Mouse (Mus musculus): ENCODE measurements at regions not wholly inside any gene's neighbourhood (a gene's known extent, or its start where the extent isn't known, plus 50 kb on each side); places are given as distances from the start of the nearest gene placed in this dataset.

DNA sequence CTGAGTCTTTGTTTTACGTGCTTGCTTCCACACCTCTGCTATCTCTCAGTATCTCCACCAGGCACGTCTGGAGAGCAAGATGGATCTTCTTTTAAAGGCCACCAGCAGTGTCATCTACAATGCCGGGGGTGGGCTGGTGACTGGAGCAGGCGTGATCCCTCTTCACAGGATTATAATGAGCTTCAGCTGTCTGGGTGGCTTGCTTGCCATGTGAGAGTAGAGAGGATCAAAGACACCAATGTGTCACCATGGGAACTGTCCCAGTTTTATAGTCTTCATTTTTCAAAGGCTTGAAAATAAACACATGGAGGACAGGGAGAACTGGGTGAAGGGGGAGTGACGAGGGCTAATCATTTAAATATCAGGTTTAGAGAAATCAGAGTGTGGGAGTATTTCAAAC lies 131.6 kb upstream of the Klf4 start:
- Histone ChIP-seq H3K9ac (ENCODE audit: low read length) (no peak overlapping the region), H3K4me3 (ENCODE audit: low read depth, low read length) (no peak overlapping the region), H3K27me3 (ENCODE audit: control insufficient read depth, insufficient read depth, low read length) (no peaks in the 10 kb centered on the region), H3K4me1 (ENCODE audit: control insufficient read depth, insufficient read depth, low read length) (no peaks in the 10 kb centered on the region), H3K9me3 (ENCODE audit: control insufficient read depth, low read length) (no peaks in the 10 kb centered on the region), H3K27ac (ENCODE audit: low read depth, low read length) (no peak overlapping the region), H3K36me3 (ENCODE audit: control insufficient read depth, insufficient read depth, low read length) (no peaks in the 10 kb centered on the region), H3K4me2 (ENCODE audit: low read depth) (no peak overlapping the region)
- DNase-seq (ENCODE audit: low spot score) = no peak
- WGBS = 24% methylated on average over 5 of the region's 5 CpGs
- no peak for ATAC-seq (ENCODE audit: insufficient read depth, low FRiP score, low TSS enrichment)

DNA sequence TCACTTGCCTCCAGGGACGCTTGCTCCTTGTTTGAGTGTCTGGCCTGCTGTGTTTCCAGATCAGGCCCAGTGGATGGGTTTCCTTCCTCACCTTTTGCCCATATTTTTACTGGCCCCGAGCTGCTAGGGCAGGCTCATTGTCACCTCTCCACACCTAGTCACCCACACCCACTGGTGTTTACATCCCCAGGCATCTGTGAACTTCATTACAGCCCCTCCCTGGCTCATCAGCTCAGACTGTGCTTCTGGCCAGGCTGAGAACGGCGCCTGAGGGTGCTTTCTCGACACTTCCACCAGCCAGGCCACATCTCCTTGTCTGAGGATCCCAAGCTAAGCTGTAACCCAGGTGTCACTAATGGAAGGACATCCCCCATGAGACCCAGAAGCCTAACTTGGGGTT lies 129.8 kb upstream of the Klf4 start:
- ATAC-seq (ENCODE audit: insufficient read depth, low FRiP score, low TSS enrichment) = no peak
- H3K9ac ChIP-seq (ENCODE audit: low read length) = no peak overlapping the region
- H3K36me3 ChIP-seq (ENCODE audit: control insufficient read depth, insufficient read depth, low read length) = no peaks in the 10 kb centered on the region
- WGBS = 60% methylated on average over 5 of the region's 5 CpGs
- H3K4me1 ChIP-seq (ENCODE audit: control insufficient read depth, insufficient read depth, low read length) = no peaks in the 10 kb centered on the region
- H3K4me2 ChIP-seq (ENCODE audit: low read depth) = no peak overlapping the region
- no peaks in the 10 kb centered on the region for H3K27me3 ChIP-seq (ENCODE audit: control insufficient read depth, insufficient read depth, low read length)
- DNase-seq (ENCODE audit: low spot score) = no peak
- H3K9me3 ChIP-seq (ENCODE audit: control insufficient read depth, low read length) = no peaks in the 10 kb centered on the region
- no peak overlapping the region for H3K27ac ChIP-seq (ENCODE audit: low read depth, low read length)
- H3K4me3 ChIP-seq (ENCODE audit: low read depth, low read length) = no peak overlapping the region

DNA sequence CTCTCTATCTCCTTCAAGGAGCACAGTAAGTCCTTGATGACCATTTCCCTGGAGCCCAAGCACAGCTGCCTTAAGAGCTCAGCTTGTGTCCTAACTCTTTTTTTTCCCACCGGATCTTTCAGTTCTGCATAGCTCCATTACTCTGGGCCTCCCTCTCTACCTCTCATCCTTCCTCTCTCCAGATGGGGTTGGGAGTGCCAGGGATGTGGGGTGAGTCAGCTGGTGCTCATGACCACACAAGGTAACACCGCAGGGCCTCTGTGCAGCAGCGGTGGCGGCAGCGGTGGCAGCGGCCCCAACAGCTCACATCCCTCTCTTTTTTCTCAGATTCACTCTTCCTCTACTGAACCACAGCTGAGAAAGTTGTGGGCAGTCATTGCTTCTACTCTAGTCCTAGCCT lies 126.6 kb upstream of the Klf4 start:
- Histone ChIP-seq H3K27ac (ENCODE audit: low read depth, low read length) (no peak overlapping the region), H3K27me3 (ENCODE audit: control insufficient read depth, insufficient read depth, low read length) (no peaks in the 10 kb centered on the region), H3K36me3 (ENCODE audit: control insufficient read depth, insufficient read depth, low read length) (no peaks in the 10 kb centered on the region), H3K9me3 (ENCODE audit: control insufficient read depth, low read length) (no peaks in the 10 kb centered on the region), H3K4me1 (ENCODE audit: control insufficient read depth, insufficient read depth, low read length) (no peaks in the 10 kb centered on the region), H3K4me2 (ENCODE audit: low read depth) (no peak overlapping the region), H3K4me3 (ENCODE audit: low read depth, low read length) (no peak overlapping the region), H3K9ac (ENCODE audit: low read length) (no peak overlapping the region)
- DNase-seq (ENCODE audit: low spot score) = no peak
- ATAC-seq (ENCODE audit: insufficient read depth, low FRiP score, low TSS enrichment) = no peak
- 93% methylated on average over 6 of the region's 6 CpGs for WGBS

DNA sequence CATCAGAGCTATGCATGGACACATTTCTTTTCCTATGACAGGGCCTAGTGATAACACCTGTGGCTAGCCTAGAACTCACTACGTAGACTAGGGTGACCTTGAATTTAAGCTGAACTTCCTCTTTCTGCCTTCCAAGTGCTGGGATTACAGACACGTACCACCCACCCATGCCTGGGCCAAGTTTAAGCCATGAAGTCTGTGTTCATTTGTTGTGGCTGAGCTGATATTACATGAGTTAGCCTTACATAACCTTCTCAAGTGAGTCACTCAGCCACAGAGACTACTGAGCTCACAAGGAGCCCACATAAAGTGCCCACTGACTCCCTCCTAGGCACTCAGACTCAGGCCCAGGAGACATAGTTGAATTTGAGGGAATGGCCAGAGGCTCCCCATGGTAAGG lies 123.1 kb upstream of the Klf4 start:
- no peak overlapping the region for H3K27ac ChIP-seq (ENCODE audit: low read depth, low read length)
- WGBS = 94% methylated on average over 2 of the region's 2 CpGs
- H3K9me3 ChIP-seq (ENCODE audit: control insufficient read depth, low read length) = no peaks in the 10 kb centered on the region
- ATAC-seq (ENCODE audit: insufficient read depth, low FRiP score, low TSS enrichment) (no peak), DNase-seq (ENCODE audit: low spot score) (no peak)
- H3K4me3 ChIP-seq (ENCODE audit: low read depth, low read length) = no peak overlapping the region
- peaks cover 6% of the 10 kb centered on the region for H3K4me1 ChIP-seq (ENCODE audit: control insufficient read depth, insufficient read depth, low read length)
- peaks cover 4% of the 10 kb centered on the region; the same call in 1 of the 2 replicates for H3K27me3 ChIP-seq (ENCODE audit: control insufficient read depth, insufficient read depth, low read length)
- no peak overlapping the region for H3K9ac ChIP-seq (ENCODE audit: low read length)
- H3K4me2 ChIP-seq (ENCODE audit: low read depth) = no peak overlapping the region
- H3K36me3 ChIP-seq (ENCODE audit: control insufficient read depth, insufficient read depth, low read length) = no peaks in the 10 kb centered on the region

DNA sequence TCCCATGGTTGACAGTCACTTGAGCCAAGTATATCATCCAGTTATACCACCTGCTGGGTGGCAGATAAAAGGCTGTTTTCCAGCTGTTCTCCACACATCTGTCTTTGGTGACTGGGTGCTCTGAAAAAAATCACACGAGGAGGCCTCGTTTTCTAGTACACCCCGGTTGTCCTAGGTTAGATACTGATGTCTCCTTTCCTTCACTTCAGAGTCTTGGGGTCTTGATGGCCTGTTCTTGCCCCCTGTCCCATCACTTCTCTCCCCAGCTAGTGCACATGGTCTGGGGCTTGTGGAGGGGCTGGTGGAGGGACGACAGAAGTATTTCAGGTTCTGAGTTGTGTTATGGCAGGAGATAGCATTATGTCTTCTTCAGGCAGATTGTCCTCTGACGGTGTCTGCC lies 120.4 kb upstream of the Klf4 start:
- peaks cover 7% of the 10 kb centered on the region for H3K27me3 ChIP-seq (ENCODE audit: control insufficient read depth, insufficient read depth, low read length)
- WGBS = 70% methylated on average over 5 of the region's 5 CpGs
- H3K27ac ChIP-seq (ENCODE audit: low read depth, low read length) = no peak overlapping the region
- no peaks in the 10 kb centered on the region for H3K9me3 ChIP-seq (ENCODE audit: control insufficient read depth, low read length)
- H3K9ac ChIP-seq (ENCODE audit: low read length) = no peak overlapping the region
- ATAC-seq (ENCODE audit: insufficient read depth, low FRiP score, low TSS enrichment) (no peak), DNase-seq (ENCODE audit: low spot score) (no peak)
- H3K36me3 ChIP-seq (ENCODE audit: control insufficient read depth, insufficient read depth, low read length) = no peaks in the 10 kb centered on the region
- H3K4me2 ChIP-seq (ENCODE audit: low read depth) = 0 out of 2 replicates have a peak overlapping the region, but pooled peaks have one; percentile 83
- H3K4me3 ChIP-seq (ENCODE audit: low read depth, low read length) = no peak overlapping the region
- H3K4me1 ChIP-seq (ENCODE audit: control insufficient read depth, insufficient read depth, low read length) = peaks cover 7% of the 10 kb centered on the region

DNA sequence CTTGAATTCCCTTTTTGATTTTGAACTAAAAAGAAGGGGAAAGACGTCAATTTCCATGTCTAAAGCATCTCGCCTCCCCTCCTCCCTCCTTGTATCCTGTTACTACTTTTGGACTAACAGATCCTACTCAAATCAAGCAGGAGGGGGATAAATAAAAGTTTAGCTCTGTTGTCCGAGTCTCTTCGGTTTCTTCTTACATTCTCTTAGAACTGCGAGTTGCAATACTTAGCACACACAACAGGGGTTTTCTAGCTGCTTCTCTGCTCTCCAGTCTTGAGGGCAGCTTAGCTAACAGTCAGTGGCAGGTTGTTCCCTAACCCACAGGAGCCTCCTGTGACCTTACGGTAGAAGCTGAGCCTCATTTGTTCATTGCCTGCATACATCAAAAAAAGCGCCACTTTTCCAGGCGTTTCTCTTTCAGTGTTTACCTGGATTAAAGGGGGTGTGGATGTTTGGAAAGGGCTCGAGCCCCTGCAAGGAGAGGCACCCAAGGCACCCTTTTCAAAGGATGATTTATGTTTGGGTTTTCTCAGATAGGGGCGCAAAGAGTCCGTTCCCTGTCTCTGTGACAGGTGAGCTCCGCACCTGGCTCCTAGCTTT lies 119.6 kb upstream of the Klf4 start:
- H3K4me1 ChIP-seq (ENCODE audit: control insufficient read depth, insufficient read depth, low read length) = peaks cover 7% of the 10 kb centered on the region
- H3K4me3 ChIP-seq (ENCODE audit: low read depth, low read length) = peak overlapping the region; percentile 56
- ATAC-seq (ENCODE audit: insufficient read depth, low FRiP score, low TSS enrichment) (no peak), DNase-seq (ENCODE audit: low spot score) (peak; percentile 30)
- H3K9ac ChIP-seq (ENCODE audit: low read length) = peak overlapping the region; percentile 82
- WGBS = 9% methylated on average over 12 of the region's 12 CpGs
- H3K9me3 ChIP-seq (ENCODE audit: control insufficient read depth, low read length) = no peaks in the 10 kb centered on the region
- no peaks in the 10 kb centered on the region for H3K36me3 ChIP-seq (ENCODE audit: control insufficient read depth, insufficient read depth, low read length)
- no peak overlapping the region for H3K27ac ChIP-seq (ENCODE audit: low read depth, low read length)
- H3K27me3 ChIP-seq (ENCODE audit: control insufficient read depth, insufficient read depth, low read length) = peaks cover 7% of the 10 kb centered on the region
- H3K4me2 ChIP-seq (ENCODE audit: low read depth) = peak overlapping the region; percentile 83

DNA sequence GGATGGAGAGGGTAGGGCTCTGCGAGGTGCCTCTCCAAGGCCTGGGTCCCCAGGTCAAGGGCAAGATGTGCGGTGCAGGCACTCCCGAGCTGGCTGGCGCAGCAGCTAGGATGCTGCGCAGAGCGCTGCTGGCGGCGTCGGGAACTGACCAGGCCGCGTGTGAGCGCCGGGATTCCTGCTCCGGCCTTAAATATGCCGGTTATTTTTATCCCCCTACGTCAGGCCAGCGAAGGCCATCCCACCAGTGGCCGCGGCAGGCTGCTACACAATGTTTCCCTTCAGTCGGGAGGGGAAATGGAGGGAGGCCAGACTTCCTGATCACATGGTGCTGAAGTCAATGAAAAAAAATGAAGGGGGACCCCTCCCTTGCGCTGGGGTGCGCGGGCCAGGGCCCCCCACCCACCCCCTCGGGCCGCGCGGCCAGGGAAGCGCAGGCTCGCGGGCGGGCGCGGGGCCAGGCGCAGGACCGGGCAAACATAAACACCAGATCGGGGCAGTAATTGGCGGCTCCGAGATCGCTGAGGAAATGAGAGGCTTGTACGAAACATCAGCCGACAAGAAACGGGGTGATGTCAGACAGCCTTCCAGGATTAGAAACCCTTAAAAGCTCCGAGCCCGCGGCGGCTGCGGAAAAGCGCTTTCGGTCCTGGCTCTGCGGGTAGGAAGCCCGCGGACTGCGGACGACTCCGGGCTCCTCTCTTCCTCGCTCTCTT lies 118.9 kb upstream of the Klf4 start:
- DNase-seq (ENCODE audit: low spot score) (peak; percentile 81), ATAC-seq (ENCODE audit: insufficient read depth, low FRiP score, low TSS enrichment) (peak; percentile 86)
- Histone ChIP-seq H3K9me3 (ENCODE audit: control insufficient read depth, low read length) (no peaks in the 10 kb centered on the region), H3K27ac (ENCODE audit: low read depth, low read length) (0 out of 2 replicates have a peak overlapping the region, but pooled peaks have one; percentile 53), H3K4me1 (ENCODE audit: control insufficient read depth, insufficient read depth, low read length) (peaks cover 7% of the 10 kb centered on the region), H3K4me2 (ENCODE audit: low read depth) (peak overlapping the region; percentile 83), H3K4me3 (ENCODE audit: low read depth, low read length) (peak overlapping the region; percentile 56), H3K27me3 (ENCODE audit: control insufficient read depth, insufficient read depth, low read length) (peaks cover 7% of the 10 kb centered on the region), H3K36me3 (ENCODE audit: control insufficient read depth, insufficient read depth, low read length) (no peaks in the 10 kb centered on the region), H3K9ac (ENCODE audit: low read length) (peak overlapping the region; percentile 82)
- WGBS = 0% methylated on average over 55 of the region's 56 CpGs

DNA sequence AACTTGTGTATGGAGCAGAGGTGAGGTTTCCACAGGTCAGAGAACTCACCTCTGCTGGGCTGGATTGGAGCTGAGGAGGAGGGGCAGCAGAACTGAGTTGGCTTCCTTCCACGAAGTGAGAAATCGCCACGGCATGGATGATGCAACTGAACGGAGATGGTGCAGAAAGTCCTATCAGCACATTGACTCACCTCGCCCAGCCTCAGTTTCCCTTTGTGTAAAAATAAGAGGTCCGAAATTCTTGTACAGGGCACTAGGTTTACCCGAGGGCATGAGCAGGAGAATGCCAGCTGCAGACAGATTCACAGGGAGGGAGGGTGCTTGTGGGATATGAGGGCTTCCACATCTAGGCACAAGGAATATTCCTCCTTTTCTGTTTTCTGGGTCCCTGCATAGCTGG lies 117.9 kb upstream of the Klf4 start:
- no peaks in the 10 kb centered on the region for H3K36me3 ChIP-seq (ENCODE audit: control insufficient read depth, insufficient read depth, low read length)

DNA sequence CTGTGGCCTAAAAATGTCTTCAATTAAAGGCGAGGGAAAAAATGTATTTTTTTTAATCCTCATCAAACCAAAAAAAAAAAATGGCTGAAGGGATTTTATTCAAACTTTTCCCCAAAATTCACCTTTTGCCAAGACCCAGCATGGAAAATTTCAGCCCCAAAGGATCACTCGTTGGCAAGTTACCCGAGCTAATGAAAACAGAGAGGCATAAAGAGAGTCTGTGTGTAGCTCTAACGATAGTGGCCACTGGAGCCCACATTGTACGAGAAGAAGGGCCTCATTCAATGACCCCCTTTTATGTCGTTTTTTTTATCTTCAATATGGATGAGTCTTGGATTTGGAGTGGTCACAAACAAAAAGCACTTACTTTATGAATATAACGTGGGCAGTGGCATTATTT lies 116.1 kb upstream of the Klf4 start:
- no peak overlapping the region for H3K4me3 ChIP-seq (ENCODE audit: low read depth, low read length)
- no peaks in the 10 kb centered on the region for H3K36me3 ChIP-seq (ENCODE audit: control insufficient read depth, insufficient read depth, low read length)
- DNase-seq (ENCODE audit: low spot score) = no peak
- ATAC-seq (ENCODE audit: insufficient read depth, low FRiP score, low TSS enrichment) = no peak
- H3K9me3 ChIP-seq (ENCODE audit: control insufficient read depth, low read length) = no peaks in the 10 kb centered on the region
- no peak overlapping the region for H3K4me2 ChIP-seq (ENCODE audit: low read depth)
- H3K4me1 ChIP-seq (ENCODE audit: control insufficient read depth, insufficient read depth, low read length) = peaks cover 7% of the 10 kb centered on the region
- WGBS = 38% methylated on average over 7 of the region's 7 CpGs
- no peak overlapping the region for H3K27ac ChIP-seq (ENCODE audit: low read depth, low read length)
- peaks cover 7% of the 10 kb centered on the region for H3K27me3 ChIP-seq (ENCODE audit: control insufficient read depth, insufficient read depth, low read length)
- no peak overlapping the region for H3K9ac ChIP-seq (ENCODE audit: low read length)

More for the DNA sequence above, 117.9 kb upstream of the Klf4 start:
- Histone ChIP-seq H3K4me2 (ENCODE audit: low read depth) (peak overlapping the region; percentile 83; the same call in 1 of the 2 replicates), H3K9me3 (ENCODE audit: control insufficient read depth, low read length) (no peaks in the 10 kb centered on the region), H3K27ac (ENCODE audit: low read depth, low read length) (no peak overlapping the region), H3K27me3 (ENCODE audit: control insufficient read depth, insufficient read depth, low read length) (peaks cover 7% of the 10 kb centered on the region), H3K4me1 (ENCODE audit: control insufficient read depth, insufficient read depth, low read length) (peaks cover 7% of the 10 kb centered on the region), H3K9ac (ENCODE audit: low read length) (no peak overlapping the region), H3K4me3 (ENCODE audit: low read depth, low read length) (no peak overlapping the region)
- 60% methylated on average over 7 of the region's 7 CpGs for WGBS
- peak; percentile 37 for ATAC-seq (ENCODE audit: insufficient read depth, low FRiP score, low TSS enrichment)
- no peak for DNase-seq (ENCODE audit: low spot score)

Data from neural tube, embryonic 11.5 days (tissue).